Mouse (Mus musculus): ENCODE data around the gene Il31. TPM values are rescaled to one million over a fixed set of nuclear protein-coding genes. Genes with fewer than 3 reads are reported as not detected.

Gene Il31
- polyA plus RNA-seq, 1 experiment = not detected

DNA sequence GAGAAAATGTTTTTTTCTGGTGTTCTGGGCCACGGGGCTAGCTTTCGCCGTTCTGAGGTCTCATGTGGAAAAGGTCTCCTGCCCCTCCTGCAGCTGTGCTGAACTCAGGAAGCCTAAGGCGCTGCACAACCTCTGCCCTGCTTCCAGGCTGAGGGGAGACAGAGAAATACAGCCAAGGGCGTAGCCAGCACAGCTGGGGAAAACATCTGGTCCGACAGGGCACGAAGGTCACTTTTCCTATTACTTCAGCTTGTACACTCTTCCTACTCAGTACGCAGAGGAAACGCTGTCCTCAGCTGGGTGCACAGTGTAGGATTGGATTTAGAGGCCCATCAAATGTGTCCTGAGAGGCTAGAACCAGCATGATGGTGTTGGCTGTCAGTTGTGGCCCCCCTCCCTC, 646 bp upstream of the Il31 start:
- no peak overlapping the region for H3K4me3 ChIP-seq (ENCODE audit: insufficient read depth, low read length)
- TF ChIP-seq POLR2A (IDR thresholded peaks at IDR 0.05; ENCODE audit: low read depth, low read length) (no peak), CTCF (IDR thresholded peaks at IDR 0.05; ENCODE audit: borderline replicate concordance, insufficient read depth, low read length) (no peak)
- H3K27ac ChIP-seq (ENCODE audit: insufficient read depth, low read length) = no peak overlapping the region
- no peaks in the 10 kb centered on the region for H3K4me1 ChIP-seq (ENCODE audit: control insufficient read depth, insufficient read depth, low read length)

DNA sequence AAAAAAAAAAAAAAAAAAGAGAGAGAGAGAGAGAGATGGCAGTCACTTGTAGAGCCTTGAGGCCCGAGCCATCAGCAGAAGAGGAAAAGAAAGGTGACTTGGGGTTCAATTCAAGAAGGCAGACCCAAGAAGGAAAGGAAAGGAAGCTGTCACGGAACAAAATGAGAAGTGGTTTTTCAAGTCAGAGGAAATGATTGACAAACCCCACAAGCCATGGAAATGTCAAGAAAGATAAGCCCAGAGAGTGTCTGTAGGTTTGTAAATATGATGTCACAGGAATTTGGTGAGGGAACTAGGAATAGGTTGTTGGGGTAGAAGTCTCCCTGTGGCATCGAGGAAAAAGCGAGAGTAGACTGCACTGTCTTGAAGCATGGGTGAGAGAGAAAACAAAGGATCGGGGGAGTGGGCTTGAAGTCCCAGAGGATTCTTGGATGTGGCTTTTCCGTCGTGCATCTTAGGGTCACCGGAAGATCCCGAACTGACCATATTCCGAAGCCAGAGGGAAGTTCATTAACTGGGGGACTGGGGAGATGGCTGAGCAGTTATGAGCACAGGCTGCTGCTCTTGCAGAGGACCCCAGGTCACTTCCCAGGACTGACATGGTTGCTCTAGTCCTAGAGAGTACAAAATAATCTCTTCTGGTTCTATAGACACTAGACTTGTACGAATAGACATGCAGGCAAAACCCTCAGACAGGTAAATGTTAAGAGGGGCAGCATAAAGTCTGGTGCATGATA, 1.5 kb downstream of the Il31 start:
- Histone ChIP-seq H3K27ac (ENCODE audit: insufficient read depth, low read length) (no peak overlapping the region), H3K4me1 (ENCODE audit: control insufficient read depth, insufficient read depth, low read length) (no peaks in the 10 kb centered on the region), H3K4me3 (ENCODE audit: insufficient read depth, low read length) (no peak overlapping the region)
- TF ChIP-seq CTCF (IDR thresholded peaks at IDR 0.05; ENCODE audit: borderline replicate concordance, insufficient read depth, low read length) (no peak), POLR2A (IDR thresholded peaks at IDR 0.05; ENCODE audit: low read depth, low read length) (no peak)

GRCm38 (mm10) chr5:123473817-123474216, 15.5 kb downstream of the Il31 start:
- TF ChIP-seq CTCF (IDR thresholded peaks at IDR 0.05; ENCODE audit: borderline replicate concordance, insufficient read depth, low read length) = no peak
- H3K4me3 ChIP-seq (ENCODE audit: insufficient read depth, low read length) = no peak overlapping the region
- H3K27ac ChIP-seq (ENCODE audit: insufficient read depth, low read length) = no peak overlapping the region
- H3K4me1 ChIP-seq (ENCODE audit: control insufficient read depth, insufficient read depth, low read length) = no peaks in the 10 kb centered on the region; the same call in 1 of the 2 replicates

DNA sequence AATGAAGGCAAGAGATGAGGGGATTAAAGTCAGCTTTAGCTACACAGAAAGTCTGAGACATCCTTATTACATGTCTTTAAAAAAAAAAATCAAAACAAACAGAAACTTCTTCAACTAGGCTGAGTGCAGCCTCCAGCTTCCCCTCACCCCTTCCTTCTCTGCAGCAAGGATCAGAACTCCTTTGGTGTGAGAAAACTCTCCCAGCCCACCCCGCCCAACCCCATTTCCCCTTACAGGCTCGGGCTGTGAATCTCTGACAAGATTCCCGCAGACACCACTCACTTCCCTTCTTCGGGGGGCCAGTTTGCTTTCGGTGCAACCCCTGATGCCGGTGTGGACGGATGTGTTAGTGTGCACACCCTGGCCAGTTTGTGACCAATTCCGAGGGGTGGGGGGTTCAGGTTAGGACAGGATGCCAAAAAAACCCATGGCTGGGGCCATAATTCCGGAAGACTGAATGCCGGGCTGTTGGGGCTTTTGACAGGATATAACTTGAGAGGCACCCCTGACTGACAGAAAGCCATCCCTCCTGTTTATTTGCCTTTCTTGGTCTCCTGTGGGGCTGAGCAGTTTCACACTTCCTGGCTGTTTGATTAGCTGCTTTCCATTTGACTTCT, 18.4 kb downstream of the Il31 start:
- TF ChIP-seq POLR2A (IDR thresholded peaks at IDR 0.05; ENCODE audit: low read depth, low read length) = no peak
- no peak for TF ChIP-seq CTCF (IDR thresholded peaks at IDR 0.05; ENCODE audit: borderline replicate concordance, insufficient read depth, low read length)
- Histone ChIP-seq H3K4me1 (ENCODE audit: control insufficient read depth, insufficient read depth, low read length) (no peaks in the 10 kb centered on the region; the same call in 1 of the 2 replicates), H3K27ac (ENCODE audit: insufficient read depth, low read length) (no peak overlapping the region), H3K4me3 (ENCODE audit: insufficient read depth, low read length) (no peak overlapping the region)

DNA sequence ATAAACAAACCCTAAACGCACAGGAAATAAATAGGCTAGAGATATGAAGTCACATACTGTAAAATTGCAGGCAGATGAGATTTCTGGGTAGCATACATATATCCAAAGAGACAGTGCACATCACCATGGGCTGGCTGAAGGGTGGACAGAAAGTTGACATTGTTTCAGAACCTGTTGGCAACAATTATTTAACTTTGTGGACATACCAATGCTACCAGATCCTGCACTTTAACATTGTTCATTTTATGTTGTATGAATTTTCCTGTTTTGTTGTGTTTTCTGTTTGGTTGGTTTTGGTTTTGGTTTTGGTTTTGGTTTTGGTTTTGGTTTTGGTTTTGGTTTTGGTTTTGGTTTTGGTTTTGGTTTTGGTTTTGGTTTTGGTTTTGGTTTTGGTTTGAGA, 24.7 kb downstream of the Il31 start:
- TF ChIP-seq CTCF (IDR thresholded peaks at IDR 0.05; ENCODE audit: borderline replicate concordance, insufficient read depth, low read length) (no peak), POLR2A (IDR thresholded peaks at IDR 0.05; ENCODE audit: low read depth, low read length) (no peak)
- Histone ChIP-seq H3K27ac (ENCODE audit: insufficient read depth, low read length) (no peak overlapping the region), H3K4me3 (ENCODE audit: insufficient read depth, low read length) (no peak overlapping the region), H3K4me1 (ENCODE audit: control insufficient read depth, insufficient read depth, low read length) (no peaks in the 10 kb centered on the region)

DNA sequence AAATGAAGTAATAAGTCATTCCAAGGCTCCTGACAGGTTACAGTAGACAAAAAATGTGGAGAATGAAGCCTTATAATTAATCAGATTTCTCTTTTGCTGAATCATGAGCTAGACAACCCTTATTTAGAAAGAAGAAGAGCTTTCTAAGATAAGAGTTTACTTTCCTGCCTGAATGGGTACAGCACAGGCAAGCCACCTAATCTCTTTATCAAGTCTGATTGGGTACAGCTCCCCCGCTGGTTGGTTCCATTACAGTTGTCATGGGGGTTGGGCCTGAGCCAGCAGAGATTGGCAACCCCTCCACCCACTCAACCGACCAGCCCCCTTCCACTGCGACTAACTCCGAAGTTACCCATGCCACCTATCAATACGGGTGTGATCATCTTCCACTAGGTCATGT, 27.9 kb downstream of the Il31 start:
- TF ChIP-seq CTCF (IDR thresholded peaks at IDR 0.05; ENCODE audit: borderline replicate concordance, insufficient read depth, low read length) = no peak
- TF ChIP-seq POLR2A (IDR thresholded peaks at IDR 0.05; ENCODE audit: low read depth, low read length) = no peak
- Histone ChIP-seq H3K4me1 (ENCODE audit: control insufficient read depth, insufficient read depth, low read length) (no peaks in the 10 kb centered on the region), H3K27ac (ENCODE audit: insufficient read depth, low read length) (no peak overlapping the region), H3K4me3 (ENCODE audit: insufficient read depth, low read length) (no peak overlapping the region)

DNA sequence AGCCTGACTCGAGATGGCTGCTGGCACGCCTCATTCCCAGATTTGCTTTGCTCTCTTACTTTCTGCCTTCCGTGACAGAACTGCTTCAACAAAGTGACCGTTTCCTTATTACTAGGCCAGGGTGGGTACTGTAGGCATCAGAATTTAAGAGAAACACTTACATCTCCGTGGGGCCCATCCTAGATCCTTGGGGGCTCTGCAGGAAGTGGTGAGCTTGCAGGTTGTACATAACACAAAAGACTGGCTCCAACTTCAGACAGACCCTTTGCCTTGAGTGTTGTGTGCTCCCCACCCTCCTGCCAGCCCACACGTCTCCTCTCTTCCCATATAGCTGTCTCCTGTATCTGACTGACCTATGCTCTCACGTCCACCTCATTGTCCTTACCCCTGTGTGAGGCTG, 37.4 kb downstream of the Il31 start:
- H3K4me3 ChIP-seq (ENCODE audit: insufficient read depth, low read length) = no peak overlapping the region
- no peaks in the 10 kb centered on the region for H3K4me1 ChIP-seq (ENCODE audit: control insufficient read depth, insufficient read depth, low read length)
- TF ChIP-seq CTCF (IDR thresholded peaks at IDR 0.05; ENCODE audit: borderline replicate concordance, insufficient read depth, low read length) = no peak
- no peak overlapping the region for H3K27ac ChIP-seq (ENCODE audit: insufficient read depth, low read length)

DNA sequence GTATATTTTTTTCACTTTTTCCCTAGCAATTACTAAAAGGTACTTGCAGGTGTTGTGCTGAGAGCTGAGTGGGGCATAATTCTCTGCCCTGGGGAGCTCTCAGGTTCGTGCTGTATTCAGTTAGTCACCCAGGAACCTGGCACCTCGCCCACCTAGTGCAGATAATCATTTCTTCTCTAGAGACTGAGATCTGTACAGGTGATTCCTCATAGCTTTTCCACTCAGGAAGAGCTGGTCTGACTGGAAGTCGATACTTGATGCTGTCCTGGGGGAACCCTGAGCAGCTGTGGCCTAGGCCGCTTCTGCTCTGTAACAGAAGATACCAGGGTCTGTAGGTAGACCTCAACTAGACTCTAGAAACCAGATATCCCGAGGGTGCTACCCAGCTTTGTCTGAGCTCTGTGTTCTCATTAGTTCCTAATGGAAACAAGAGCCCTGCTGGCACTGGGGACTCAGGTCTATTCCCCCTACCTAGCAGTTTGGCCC, 44.4 kb downstream of the Il31 start:
- Histone ChIP-seq H3K4me3 (ENCODE audit: insufficient read depth, low read length) (no peak overlapping the region), H3K27ac (ENCODE audit: insufficient read depth, low read length) (no peak overlapping the region), H3K4me1 (ENCODE audit: control insufficient read depth, insufficient read depth, low read length) (no peaks in the 10 kb centered on the region)
- TF ChIP-seq POLR2A (IDR thresholded peaks at IDR 0.05; ENCODE audit: low read depth, low read length) = no peak
- no peak for TF ChIP-seq CTCF (IDR thresholded peaks at IDR 0.05; ENCODE audit: borderline replicate concordance, insufficient read depth, low read length)

GRCm38 (mm10) chr5:123444069-123444468, 45.2 kb downstream of the Il31 start:
- Histone ChIP-seq H3K4me3 (ENCODE audit: insufficient read depth, low read length) (no peak overlapping the region), H3K4me1 (ENCODE audit: control insufficient read depth, insufficient read depth, low read length) (no peaks in the 10 kb centered on the region), H3K27ac (ENCODE audit: insufficient read depth, low read length) (no peak overlapping the region)
- TF ChIP-seq POLR2A (IDR thresholded peaks at IDR 0.05; ENCODE audit: low read depth, low read length) (no peak), CTCF (IDR thresholded peaks at IDR 0.05; ENCODE audit: borderline replicate concordance, insufficient read depth, low read length) (peak; percentile 84)

GRCm38 (mm10) chr5:123442283-123442682, 47.0 kb downstream of the Il31 start:
- Histone ChIP-seq H3K4me1 (ENCODE audit: control insufficient read depth, insufficient read depth, low read length) (no peaks in the 10 kb centered on the region), H3K27ac (ENCODE audit: insufficient read depth, low read length) (no peak overlapping the region), H3K4me3 (ENCODE audit: insufficient read depth, low read length) (no peak overlapping the region)
- TF ChIP-seq POLR2A (IDR thresholded peaks at IDR 0.05; ENCODE audit: low read depth, low read length) (no peak), CTCF (IDR thresholded peaks at IDR 0.05; ENCODE audit: borderline replicate concordance, insufficient read depth, low read length) (no peak)
